Mouse (Mus musculus) cerebellum, adult 8-10 months (tissue): Measurements from ENCODE around the gene Fam98b.

Experiments
- DNase-seq: peaks from one replicate; pipeline ENCODE4 v3.0.0; 2022

Gene Fam98b

DNA sequence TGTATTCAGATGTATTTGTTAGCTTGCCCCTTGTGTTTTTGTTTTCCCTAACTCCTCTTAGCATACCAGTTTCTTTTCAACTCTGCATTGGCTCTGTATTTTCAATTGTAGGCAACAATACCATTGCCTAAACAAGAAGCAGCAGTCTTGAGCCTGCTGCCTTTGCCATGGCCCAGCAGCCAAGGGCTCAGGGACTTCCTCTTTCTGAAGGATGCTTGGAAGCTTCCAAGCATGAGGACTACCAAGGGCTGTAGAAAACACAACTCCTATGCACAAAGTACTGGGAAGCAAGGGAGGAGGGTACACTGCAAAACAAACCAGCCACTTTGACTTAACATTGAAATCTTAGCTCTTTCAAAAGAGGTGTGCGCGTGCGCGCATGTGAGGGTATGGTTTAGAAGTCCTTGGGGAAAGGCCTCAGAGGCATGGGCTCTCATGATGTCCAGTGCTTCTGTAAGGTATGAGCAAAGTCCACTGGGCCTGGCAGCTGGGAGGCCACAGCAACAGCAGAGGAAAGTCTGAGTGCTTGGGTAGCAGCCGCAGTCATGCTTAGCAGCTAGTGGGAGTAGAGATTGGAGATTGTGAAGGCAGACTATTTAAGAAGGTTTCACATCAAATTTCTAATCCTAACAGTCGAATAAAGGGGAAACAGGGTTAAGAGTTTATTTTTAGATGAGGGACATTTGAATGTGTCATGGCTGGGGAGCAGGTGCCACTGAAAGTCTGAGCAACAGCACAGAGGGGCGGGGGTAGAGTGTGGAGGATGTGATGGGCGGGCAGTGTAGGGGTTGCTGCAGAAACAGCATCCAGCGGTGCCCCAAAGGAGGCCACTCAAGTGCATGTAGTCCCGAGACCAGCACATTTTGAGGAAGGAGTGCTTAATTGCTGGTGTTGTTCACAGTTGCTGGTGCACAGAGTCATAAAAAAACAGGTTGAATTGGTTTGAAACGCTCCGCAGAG lies 54.1 kb downstream of the Fam98b start:
- DNase-seq: no peak

DNA sequence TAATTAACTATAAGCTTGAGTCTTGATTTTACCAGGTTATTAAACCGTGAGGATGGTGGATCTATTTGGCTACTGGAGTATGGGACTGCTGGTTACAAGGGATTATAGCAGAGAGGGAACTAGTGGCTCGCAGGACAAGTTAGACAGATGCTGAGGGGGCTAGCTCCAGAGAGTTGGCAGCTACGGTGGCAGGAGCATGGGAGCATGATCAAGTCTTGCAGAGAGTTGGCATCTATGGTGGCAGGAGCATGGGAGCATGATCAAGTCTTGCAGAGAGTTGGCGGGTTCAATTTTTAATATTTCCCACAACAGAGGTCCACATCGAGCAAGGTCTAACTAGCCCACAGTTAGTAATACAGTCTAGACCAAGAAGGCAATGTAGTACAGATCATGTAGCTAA lies 55.4 kb downstream of the Fam98b start:
- no peak for DNase-seq

DNA sequence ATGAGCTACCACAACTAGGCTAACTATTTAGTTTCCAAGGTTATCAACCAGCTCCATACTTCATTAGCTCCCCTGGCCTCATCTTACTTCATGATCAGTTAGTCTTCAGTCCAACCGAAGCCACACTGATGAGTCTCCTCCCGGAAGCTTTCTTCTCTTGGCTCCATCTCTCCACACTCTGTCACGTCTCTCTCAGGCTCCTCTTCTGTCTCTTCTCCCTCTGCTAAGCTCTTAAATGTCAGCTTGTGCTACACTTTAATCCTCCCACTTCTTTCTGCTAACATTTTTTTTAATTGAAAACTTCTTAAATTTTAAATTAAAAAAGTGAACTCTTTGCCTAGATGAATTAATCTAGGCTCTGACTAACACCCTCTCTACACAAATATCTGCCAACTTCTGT lies 58.4 kb downstream of the Fam98b start:
- no peak for DNase-seq

DNA sequence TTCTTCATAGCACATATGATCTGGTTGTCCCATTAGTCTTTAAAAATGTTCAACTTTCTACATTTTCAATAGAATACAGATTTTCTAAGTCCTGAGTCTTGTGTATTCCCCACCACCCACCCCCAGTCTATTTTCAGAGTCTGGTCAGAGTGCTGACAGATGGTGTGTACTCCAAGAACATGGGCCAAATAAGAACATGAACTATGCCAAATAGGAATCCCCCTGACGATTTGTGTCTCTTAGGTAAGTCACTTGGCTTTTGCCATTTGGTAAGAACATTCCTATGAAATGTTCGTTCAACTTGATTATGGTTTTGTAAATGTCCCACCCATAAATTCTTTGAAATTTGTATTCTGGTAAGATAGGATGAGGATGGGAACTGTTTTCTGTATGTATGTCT lies 59.5 kb downstream of the Fam98b start:
- no peak for DNase-seq

DNA sequence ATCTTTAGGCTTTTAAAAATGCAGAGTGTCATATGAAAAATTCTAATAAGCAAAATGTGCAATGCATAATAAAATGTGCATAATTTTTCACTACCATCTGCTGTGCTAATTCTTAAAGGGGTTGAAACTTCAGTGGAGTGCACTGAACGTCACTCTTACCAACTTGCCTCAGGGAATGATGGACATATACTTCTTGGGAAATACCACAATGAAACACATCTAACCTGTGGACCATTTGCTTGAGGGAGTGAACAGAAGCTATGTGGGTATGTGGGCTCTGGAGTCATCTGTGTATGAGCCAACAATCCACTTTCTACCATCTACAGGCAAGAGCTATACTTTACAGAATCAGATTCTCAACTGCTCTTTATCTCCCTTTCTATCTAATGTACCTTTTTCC lies 61.8 kb downstream of the Fam98b start:
- no peak for DNase-seq

DNA sequence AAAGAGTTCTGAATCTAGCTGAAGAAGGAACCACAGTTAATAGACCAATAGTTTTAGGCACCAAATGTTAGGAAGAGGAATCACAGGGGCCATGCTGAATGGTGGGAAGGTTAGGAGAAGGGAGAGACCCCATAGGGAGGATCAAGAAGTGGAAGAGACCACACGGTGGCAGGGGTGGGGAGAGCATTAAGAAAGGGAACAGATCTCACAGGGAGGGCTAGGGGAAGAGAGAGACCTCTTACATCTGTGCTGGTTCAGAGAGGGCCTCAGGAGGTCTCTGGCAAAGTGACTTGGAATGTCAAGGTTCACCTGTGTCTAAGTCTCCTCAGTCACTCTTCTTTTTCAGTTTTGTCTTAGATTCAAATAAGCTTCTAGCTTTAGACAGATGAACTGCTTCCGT lies 62.5 kb downstream of the Fam98b start:
- DNase-seq: no peak

DNA sequence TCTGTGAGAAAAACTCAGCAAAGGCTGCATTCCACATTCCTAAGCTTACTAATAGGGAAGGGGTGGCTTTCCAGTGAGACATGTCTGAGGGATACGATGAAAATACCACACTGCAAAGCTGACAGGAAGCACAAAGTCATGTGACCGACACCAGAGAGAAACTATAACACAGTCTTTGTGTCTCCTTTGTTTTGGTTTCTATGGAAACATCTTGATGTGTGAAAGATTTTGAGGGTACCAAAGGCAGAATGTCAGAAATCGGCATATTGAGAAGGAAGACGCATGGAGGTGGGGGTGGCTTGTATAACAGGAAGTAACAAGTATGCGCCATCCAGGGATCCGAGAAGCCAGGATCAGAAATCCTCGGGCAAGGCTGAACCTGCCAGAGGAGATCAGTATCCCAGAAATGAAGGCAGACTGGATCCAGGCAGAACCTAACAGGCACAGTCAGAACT lies 62.9 kb downstream of the Fam98b start:
- DNase-seq: no peak

DNA sequence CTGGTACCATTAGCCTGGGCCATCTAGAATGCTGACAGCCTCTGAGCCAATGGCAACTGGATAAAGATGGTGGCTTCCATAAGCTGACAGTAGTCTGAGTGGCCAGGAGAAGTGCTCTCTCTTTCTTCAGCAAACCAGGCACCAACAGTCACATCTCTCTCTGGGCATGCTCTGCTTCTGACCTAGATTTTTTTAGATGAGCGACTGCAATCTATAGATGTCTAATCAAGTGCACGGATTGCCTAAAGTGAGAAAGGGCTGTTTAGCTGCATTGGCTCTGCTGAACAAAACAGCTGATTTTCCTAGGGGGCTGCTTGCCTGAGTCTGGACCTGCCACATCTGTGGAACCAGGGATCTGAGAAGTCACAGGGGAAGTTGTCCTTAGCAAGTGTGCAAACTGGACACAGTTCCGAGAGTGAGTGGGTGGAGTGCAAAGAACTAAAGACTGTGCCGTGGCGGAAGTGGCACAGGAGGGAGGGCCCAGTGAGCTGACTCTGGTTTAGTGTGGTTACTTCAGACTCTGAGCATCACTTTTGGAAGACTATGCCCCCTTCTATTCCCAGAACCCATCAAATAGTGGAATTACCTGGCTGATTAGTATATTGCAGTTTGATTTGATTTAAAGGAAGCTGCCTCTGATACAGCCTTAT lies 64.2 kb downstream of the Fam98b start:
- DNase-seq: no peak

DNA sequence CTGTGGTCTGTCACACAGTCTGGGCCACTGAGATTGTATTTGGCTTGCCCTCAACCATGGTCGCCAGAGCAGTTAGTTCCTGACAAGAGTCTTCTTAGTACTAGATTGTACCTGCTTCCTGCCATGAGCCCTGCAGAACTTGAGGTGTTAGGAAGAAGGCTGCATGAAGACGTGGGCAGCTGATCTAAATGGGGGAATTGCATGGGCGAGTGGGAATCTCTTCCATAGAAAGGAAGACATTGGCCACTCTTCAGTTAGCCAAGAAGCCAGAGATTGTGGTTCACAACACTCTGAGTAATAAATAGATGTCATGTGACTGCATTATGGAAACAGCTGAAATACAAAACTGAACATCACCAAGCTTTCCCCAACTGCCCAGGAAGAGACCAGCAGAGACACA lies 69.5 kb downstream of the Fam98b start:
- no peak for DNase-seq
